Mouse (Mus musculus) liver, postnatal 0 days (tissue): Measurements from ENCODE around the gene Wdr43.

Experiments
- CTCF ChIP-seq: sonication (generic); IDR thresholded peaks from 2 replicates; pipeline ENCODE4 v1.5.1; 2016; ENCODE audit warnings: antibody characterized with exemption, low read depth
- EP300 ChIP-seq: IDR thresholded peaks from 2 replicates; pipeline ENCODE4 v1.6.1; 2016; ENCODE audit warnings: antibody characterized with exemption, low read depth, mild to moderate bottlenecking

DNA sequence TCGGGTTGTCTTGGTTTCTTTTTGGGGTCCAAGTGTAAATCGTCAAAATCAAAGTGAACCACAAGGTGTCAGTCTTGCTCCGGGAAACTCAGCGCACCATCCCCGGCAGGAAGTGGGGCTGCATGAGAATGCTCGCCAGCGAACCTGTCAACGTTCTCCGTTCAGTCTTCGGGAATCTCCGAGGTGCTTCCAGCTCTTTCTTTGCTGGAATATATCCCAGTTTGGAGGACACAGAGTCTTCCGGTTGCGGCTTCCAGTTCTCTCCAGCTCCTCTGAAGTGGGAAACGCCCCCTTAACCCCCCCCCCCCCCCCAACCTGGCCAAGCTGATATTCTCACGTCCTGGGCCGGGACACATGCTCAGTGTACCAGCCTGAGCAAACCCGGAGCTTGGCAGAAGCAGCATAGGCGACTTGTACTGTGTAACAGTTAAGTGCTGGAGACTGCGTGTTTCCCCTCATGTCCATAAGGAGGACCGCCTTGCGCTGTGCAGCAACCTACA is 47.1 kb downstream of the Wdr43 start:
- TF ChIP-seq EP300 = no peak
- peak; percentile 75 for TF ChIP-seq CTCF
